Mouse (Mus musculus) ovary, postnatal 10 days (tissue): ENCODE data around the gene Msrb3.
A peak's percentile ranks its signal among the peaks of the same experiment; 100 is the strongest.

Experiments used
- DNase-seq: peaks from one replicate; pipeline ENCODE4 v3.0.0; 2022; ENCODE audit warnings: low spot score

Msrb3 gene

DNA sequence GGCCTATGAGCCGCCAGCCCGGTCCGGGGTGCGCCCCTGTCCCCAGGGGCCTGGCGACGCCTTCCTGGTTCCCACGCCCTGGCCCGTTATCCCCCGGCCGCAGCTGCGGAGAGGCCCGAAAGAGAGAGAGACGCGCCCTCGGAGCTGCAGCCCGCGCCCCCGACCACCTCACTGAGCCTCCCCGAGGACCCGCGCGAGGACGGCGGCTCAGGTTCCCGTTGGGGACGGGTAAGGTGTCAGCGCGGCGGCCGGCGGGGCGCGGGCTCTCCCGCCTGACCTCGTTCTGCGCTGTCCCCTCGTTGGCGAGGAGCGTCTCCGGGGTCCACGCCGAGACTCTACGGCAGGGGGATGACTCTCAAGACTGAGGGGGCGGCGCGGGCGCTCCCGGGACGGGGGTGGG, 544 bp downstream of the Msrb3 start:
- DNase-seq, result peak; percentile 24

GRCm38 (mm10) chr10:120895899-120896289, 3.0 kb downstream of the Msrb3 start:
- no peak for DNase-seq

DNA sequence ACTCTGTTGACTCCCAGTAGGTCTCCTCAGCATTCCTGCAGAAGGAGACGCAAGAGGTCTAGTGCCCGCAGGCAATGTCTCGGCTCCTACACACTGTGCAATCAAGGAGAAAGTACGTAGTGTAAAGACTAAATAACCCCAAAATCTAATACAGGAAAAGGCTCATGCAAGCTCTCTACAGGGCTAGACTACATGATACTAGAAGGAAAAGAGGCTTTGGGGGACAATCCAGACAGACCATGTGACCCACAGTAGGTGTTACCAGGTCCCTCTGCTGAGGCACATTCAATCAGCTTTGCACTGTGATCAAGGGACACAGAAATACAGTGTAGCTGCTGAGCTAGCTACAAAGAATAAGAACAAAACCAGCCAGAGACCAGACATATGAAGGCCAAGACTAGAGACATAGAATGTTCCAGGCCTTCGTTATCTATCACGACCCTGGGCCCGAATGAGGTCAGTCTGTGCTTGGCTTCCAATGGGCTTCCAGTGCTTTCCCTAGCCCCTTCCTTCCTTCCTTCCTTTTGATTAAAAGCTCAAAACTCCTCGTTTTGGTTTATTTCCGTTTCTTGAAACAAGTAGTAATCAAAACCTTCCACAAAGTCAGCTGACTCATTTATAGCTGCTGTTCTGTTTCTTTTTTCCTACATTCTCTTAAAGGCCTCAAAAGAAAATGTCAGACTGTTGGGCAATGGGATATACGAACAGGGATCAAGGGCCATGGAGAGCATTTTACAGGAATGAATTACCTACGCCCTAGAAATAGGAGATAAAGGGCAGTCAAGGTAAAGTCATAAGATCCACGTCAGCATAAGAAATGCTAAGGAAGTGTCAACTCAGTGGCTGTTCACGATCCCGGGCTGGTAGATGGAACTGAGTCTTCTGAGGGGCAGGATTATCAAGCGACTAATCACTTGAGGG, 3.7 kb downstream of the Msrb3 start:
- DNase-seq, result no peak

GRCm38 (mm10) chr10:120893938-120894337, 5.0 kb downstream of the Msrb3 start:
- DNase-seq, result no peak

GRCm38 (mm10) chr10:120891131-120891530, 7.8 kb downstream of the Msrb3 start:
- DNase-seq, result no peak

GRCm38 (mm10) chr10:120890592-120890991, 8.3 kb downstream of the Msrb3 start:
- DNase-seq, result no peak

GRCm38 (mm10) chr10:120888531-120888930, 10.4 kb downstream of the Msrb3 start:
- no peak for DNase-seq

- no peak for DNase-seq
Measured at GRCm38 (mm10) chr10:120884220-120884619, 14.7 kb downstream of the Msrb3 start.

GRCm38 (mm10) chr10:120883732-120884131, 15.2 kb downstream of the Msrb3 start:
- DNase-seq, result no peak

GRCm38 (mm10) chr10:120883069-120883415, 15.9 kb downstream of the Msrb3 start:
- DNase-seq, result no peak

- no peak for DNase-seq
Measured at GRCm38 (mm10) chr10:120882347-120883068, 16.4 kb downstream of the Msrb3 start.

DNA sequence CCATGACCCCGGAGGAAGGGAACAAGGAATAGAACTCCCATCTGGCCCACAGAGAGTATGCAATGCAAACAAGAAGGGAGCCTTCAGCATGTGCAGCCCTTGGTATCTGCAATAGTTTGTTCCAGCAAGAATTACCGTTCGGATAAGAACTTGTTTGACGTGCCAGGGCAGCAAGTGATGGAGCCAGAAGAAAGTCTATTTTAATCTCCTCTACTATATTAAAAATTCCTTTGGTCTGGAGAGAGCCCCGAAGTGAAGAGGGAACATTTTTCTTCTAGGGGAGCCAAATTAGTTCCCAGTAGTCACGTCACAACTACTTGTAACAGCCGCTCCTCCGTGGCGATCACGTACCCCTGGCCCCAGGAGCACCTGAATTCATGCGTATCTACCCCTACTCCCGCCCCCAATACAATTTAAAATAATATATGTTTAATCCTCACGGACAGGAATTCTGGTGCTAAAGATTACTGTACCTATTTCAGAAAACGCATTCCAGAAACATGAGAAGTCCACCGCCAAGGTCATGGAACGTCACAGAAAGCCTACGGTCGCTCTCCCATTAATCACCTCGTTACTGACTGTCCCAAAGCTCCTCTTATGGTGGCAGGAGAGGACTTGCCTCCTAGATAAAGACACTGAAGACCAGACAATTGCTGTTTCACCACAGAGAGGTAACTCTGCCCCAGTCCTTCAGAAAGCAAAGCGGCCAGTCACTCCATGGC, 22.2 kb downstream of the Msrb3 start:
- no peak for DNase-seq

DNA sequence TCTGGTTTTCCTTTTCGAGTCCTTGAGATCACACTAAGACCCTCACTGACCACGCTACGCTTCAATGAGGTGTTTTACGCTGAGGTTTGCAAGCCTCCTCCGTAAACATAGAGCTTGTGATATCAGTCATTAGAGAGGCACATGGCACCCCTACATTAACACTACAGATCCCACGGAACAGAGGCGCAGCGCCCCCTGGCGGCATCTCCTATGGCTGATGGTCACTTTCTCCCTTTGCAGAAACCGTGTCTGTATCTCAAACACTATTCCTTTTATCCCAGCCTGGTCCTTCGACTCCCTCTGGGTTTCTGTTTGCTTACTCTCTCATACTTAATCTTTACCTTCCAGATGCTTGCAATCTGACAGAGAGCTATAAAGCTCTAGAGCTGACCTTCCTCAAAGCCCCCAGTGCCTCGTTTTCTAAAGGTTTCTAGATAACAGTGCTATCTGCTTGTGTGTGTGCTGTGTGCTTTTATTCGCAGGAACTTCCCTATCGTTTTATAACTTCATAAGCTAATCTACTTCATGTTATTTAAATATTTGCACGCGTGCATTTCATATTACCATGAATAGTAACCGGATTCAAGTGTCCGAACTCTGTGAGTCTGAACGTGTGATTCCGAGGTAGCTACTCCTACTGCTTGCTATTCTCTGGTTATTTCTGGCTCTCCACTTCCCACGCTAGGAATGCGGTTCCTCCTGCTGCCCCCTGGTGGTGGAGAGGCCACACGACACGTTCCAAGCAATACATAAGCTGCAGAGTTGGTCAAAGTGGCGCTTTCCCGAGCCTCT, 23.0 kb downstream of the Msrb3 start:
- DNase-seq, result peak; percentile 76

- DNase-seq, result no peak
Measured at GRCm38 (mm10) chr10:120874261-120874660, 24.6 kb downstream of the Msrb3 start.

GRCm38 (mm10) chr10:120873646-120874201, 25.2 kb downstream of the Msrb3 start:
- DNase-seq, result no peak

- no peak for DNase-seq
Measured at GRCm38 (mm10) chr10:120872483-120872862, 26.4 kb downstream of the Msrb3 start.

DNA sequence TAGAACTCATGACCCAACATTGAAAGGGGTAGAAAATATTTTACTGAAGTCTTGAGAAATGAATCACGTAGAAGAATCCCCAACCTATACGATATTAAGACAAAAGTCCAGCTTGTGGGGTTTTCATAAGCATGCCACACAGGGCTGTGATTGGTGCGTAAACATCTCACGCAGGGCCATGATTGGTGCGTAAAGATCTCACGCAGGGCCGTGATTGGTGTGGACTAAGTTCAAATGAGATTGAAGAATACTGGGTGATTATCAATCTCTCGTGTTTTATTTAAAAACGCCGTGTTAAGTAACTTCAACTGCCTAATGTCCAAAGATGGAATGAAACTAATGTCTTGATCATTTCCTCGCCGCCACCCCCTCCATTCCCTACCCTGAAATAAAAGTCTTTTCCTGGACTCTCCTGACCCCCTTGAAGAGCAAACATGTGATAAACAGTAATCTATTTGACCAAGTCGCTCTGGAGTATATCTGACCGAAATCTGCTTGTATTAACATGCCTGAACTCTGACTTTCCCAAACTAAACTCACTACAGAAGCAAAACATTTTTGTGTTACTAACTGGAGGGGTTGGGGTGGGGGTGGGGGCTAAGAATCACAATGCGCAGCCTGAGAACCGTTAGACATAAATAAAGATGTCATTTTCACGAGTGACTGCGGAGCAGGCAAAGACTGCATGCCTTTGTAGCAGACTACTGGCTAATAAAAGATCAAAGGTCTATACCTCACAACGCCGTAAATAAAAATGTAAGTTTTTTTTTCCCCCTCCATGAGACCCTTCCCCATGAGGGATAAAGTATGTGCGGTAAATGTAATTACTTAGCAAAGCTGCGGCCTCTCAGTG, 27.0 kb downstream of the Msrb3 start:
- no peak for DNase-seq

DNA sequence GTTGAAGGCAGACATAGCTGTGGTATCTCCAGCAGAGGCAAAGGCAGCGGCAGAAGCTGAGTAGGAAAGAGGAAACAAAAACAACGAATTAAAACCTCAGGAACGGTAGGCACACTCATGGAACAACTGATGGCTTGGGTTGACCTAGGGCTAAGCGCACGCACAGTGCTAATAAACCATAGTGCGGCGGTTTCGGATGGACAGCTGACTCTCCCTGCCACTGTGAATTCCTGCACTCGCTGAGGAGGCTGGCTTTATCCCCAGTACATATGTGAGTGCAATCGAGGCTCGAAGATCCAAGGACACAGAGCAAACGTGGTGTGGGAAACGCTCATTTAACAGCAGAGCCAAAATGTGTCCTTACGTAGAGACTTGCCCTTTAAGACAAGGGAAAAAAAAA, 27.8 kb downstream of the Msrb3 start:
- no peak for DNase-seq

GRCm38 (mm10) chr10:120869241-120869775, 29.6 kb downstream of the Msrb3 start:
- no peak for DNase-seq

DNA sequence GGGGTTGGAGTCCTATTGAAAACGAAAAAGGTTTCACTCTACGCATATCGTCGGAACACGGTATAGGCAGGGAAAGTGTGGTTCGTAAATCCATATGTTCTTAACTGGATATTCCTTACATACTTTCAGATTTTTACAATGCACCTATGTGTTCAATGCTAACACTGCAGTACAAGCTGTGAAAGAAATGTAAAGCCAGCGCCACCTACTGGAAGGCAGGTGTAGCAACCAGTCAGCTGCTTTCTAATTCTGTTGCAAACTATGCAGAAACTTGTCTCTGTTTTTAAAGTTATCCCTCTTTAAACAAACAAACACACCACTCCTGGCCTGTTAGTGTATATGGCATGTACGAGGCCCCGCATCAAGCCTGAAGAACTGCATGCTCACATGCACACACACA, 34.5 kb downstream of the Msrb3 start:
- DNase-seq, result no peak
